Mouse (Mus musculus): ENCODE measurements around the gene Nemp1.
"Not testable (repeated sequence)": the region's sequence is repeated elsewhere in the genome, so short reads cannot be mapped to it uniquely, and the experiment has no call there.

Gene Nemp1

DNA sequence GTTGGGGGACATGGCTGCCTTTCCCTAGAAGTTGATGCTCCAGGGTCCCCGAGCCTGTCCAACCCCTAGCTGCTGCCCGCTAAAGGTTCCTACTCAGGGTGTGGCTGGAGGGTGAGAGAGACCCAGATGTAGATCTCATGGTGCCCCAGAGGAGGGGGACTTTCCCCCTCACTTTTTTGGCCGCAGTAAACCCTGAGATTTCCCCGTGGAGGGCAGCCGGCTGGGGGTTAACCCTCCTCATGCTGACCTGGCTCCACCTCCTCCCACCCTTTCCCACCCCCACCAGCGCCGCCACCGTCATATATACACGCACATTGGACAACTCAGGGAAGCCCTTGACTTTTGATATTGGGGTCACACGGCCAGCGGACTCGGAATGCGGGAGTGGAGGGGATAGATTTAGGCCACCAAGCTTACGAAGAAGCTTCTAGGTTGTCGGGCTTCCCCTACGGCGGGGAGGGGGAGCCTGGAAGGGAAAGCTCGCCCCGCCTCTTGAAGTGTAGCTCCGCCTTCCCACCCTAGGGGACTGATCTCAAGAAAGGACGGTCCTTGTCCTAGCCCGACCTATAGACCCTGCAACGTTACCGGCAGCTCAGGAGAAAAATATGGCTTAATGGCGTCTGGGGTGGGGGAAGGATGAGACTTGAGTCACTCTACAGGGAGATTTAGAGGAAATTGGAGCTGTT is 23.0 kb upstream of the Nemp1 start:
- DNase-seq (ENCODE audit: extremely low read depth, low read depth), result peak; percentile 65

DNA sequence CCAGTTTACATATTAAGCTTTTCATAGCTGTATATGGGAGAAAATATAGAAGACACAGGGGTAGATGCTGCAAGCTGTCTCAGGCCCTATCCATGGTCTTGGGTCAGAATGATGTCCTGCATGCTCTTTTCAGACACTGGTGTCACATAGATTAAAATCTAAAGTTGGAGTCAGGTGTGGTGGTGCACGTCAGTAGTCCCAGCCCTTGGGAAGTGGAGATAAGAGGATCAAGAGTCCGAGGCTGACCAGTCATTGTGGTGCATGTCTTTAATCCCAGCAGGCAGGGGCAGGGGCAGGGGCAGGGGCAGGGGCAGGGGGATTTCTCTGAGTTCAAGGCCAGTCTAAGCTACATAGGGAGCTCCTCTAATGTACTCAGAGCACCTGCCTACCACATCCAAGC is 20.9 kb upstream of the Nemp1 start:
- no peak for DNase-seq (ENCODE audit: extremely low read depth, low read depth)

DNA sequence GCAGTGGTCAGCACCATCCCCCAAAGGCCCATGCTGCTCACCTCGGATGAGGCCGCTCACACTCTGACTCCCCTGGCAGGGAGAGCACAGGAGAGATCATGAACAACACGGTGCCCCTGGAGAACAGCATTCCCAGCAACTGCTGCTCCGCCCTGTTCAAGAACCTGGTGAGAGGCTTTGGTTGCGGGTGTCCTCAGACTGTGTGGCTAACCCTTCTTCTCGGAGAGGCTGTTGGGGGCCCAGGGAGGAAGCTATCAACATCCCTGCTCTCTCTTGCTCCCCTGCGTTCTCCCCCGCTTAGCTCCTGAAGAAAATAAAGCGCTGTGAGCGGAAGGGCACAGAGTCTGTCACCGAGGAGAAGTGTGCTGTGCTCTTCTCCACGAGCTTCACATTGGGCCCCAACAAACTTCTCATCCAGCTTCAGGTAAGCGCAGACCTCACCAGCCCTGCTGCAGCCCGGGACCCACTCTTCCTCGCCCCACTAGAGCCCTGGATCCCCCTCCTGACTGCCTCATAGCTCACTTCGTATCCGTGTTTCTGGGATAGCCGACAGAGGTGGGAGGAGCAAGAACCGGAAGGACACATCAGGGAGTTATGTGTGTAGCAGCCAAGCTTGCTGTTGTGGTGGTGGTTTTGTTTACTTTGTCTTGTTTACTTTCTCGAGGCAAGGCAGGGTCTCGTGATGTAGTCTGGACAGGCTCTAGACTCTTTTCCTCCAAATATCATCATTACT is 13.6 kb upstream of the Nemp1 start:
- DNase-seq (ENCODE audit: extremely low read depth, low read depth), result no peak

DNA sequence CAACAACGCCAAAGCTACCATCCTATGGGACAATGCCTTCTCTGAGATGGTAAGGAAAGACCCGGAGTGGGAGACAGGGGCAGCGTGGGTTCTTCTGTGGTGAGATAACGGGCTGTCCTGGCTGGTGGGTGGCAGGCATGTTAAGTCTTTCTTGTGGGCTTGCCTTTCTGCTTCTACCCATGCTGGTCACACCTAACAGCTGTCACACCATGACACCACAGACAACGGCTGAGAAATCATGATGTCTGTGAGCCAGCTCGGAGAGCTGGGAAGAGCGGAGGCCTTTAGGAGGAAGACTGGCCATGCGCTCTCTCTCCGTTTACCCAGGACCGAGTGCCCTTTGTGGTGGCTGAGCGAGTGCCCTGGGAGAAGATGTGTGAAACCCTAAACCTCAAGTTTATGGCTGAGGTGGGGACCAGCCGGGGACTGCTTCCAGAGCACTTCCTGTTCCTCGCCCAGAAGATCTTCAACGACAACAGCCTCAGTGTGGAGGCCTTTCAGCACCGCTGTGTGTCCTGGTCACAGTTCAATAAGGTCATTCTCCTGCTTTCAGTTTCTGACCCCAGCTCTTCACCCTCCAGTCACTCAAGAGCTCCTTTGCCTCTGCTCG is 11.6 kb upstream of the Nemp1 start:
- no peak for DNase-seq (ENCODE audit: extremely low read depth, low read depth)

DNA sequence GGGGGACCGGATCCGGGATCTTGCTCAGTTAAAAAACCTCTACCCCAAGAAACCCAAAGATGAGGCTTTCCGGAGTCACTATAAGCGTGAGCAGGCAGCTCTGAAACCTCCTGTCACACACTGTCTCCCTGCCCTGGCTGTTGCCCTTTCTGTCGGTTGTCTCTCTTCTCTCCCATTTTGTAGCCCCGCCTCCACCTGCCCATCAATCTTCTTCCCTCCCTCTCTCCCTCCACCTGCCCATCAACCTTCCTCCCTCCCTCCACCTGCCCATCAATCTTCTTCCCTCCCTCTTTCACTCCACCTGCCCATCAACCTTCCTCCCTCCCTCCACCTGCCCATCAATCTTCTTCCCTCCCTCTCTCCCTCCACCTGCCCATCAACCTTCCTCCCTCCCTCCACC is 9.1 kb upstream of the Nemp1 start:
- not testable (repeated sequence) for DNase-seq (ENCODE audit: extremely low read depth, low read depth)

DNA sequence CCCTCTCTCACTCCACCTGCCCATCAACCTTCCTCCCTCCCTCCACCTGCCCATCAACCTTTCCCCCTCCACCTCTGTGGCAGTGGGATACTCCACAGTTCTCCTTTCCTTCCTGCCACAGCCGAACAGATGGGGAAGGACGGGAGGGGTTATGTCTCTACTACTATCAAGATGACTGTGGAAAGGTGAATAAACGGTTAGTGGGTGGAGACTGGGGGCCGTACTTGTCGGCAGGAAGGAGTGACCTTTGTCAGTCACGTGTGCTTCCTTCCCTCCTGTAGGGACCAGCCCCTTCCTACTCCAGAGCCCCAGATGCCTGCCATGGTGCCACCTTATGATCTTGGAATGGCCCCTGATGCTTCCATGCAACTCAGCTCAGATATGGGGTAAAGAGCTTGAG is 8.6 kb upstream of the Nemp1 start:
- DNase-seq (ENCODE audit: extremely low read depth, low read depth), result no peak

DNA sequence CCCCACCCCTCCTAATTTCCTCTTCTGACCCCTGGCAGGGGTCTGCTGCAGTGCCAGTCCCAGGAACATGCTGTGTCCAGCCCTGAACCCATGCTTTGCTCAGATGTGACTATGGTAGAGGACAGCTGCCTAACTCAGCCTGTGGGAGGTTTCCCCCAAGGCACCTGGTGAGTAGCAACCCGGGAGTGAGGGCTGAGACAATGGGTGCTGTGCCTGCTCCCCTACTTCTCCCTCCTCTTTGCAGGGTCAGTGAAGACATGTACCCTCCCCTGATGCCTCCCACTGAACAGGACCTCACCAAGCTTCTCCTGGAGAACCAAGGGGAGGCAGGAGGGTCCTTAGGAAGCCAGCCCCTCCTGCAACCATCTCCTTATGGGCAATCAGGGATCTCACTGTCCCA is 7.2 kb upstream of the Nemp1 start:
- no peak for DNase-seq (ENCODE audit: extremely low read depth, low read depth)

DNA sequence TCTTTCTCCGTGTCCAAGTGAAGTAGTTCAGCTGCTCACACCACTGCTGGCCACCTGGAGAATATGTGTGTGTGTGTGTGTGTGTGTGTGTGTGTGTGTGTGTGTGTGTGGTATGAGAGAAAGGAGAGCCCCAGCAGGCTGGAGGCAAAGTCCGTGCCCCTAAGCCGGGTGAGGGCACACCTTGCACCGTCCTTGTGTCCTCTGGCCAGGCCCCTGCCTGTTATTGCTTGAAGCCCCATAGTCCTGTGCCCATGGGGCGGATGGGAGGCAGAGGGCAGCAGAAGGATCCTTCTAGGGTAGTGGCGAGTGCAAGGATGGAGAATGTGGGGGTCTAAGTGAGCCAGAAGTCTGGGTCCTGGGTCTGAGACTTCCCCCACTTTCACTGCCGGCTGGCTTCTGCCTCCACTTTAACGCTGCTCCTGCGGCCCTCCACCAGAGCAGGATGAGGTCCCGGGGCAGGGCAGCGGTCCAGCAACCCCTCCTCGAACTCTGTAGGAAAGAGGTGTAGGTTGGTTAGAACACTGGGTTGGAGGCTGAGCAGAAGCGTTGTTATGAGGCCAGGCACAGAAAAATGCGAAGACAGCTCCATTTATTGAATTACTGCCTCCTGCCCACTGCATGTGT is 5.3 kb upstream of the Nemp1 start:
- DNase-seq (ENCODE audit: extremely low read depth, low read depth), result no peak

DNA sequence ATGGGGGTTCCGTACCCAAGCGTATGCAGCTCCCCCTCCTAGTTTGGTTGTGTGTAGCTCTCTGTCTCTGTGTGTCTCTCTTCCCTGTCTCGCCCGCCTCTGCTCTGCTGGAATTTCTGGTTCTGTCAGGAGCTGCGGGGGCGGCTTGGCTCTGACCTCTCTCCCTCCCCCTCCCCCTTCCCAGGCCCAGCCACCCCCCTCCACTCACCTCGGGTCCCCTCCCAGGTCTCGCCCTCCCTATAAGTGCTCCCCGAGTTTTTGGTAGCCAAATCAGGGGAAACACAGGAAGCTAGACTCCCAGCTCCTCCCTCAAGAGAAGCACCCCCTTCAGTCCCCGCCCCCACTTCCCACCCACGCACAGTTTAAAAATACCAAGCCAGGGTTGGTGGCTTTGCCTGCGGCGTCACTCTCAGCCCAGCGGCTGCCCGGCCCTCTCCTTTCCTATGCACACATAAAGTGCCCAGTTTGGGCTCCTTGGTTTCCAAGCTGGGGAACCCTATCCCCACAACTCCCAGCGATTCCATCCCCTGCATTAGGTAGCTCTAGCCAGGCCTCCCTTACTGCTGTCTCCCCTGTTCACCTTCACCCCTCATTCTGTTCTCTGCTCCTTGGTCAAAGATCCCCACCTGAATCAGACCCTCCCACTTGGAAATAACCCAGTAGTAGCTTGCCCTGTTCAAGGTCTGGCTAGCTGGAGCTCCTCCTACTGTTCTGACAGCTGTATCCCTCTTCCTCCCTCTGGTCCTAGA is 4.6 kb upstream of the Nemp1 start:
- no peak for DNase-seq (ENCODE audit: extremely low read depth, low read depth)

DNA sequence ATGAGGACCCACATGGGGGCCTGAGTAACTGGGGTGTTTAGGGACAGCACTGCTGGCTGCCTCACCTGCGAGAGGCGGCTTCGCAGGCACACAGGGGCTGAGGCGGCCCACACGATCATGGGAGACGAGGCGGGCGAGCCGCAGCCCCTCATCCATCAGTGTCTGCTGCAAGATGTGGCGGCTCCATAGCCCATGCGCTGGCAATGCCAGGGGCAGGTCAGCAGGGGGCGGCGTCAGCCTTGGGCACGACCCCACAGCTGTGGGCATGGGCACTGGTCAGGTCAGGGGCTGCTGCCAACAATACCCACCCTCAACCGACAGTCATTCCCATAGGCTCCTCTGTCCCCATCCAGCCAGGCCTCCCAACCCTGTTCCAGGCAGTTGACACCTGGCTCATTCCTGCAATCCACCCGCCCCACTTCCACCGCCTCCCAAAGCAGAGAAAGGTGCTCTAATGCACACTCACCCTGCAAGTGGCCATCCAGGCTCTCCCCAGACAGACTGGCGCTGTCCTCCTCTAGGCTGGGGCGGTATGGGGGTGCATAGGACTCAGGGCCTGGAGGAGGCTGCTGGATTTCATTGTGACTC is 3.9 kb upstream of the Nemp1 start:
- no peak for DNase-seq (ENCODE audit: extremely low read depth, low read depth)

DNA sequence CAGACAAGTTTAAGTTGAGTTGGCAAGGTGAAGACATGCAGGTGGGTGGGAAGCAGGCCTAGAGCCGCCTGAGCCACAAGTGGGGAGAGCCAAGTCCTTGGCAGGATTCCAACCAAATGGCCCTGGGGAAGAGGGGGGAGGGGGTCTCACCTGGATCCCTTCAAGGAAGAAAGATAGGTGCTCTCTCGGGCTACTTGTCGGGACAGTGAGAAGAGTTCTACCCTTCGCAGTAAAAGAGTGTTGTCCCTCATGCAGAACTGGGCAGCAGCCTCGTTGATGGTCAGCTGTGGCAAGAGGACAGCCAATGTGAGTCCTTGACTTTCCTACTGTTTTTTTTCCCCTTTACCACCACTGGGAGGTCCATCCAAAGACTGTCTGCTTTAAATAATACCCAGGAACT is 3.1 kb upstream of the Nemp1 start:
- no peak for DNase-seq (ENCODE audit: extremely low read depth, low read depth)

DNA sequence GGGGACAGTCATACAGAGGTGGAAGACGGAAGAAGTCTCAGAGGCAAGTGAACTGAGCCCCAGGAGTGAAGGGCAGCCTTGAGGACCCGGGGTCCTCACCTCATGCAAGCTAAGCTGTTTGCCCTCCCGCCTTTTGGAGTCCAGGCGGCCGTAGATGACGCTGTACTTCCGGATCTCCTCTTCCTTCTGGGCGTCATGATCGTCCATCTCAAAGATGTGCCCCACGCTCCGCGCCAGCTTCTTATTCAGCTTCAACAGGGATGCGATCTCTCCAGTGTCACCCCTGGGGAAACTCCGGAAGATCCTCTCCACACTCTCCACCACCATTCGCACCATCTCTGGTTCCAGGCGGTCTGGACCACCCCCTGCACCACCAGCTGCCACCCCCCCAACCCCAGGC is 2.5 kb upstream of the Nemp1 start:
- DNase-seq (ENCODE audit: extremely low read depth, low read depth), result no peak

DNA sequence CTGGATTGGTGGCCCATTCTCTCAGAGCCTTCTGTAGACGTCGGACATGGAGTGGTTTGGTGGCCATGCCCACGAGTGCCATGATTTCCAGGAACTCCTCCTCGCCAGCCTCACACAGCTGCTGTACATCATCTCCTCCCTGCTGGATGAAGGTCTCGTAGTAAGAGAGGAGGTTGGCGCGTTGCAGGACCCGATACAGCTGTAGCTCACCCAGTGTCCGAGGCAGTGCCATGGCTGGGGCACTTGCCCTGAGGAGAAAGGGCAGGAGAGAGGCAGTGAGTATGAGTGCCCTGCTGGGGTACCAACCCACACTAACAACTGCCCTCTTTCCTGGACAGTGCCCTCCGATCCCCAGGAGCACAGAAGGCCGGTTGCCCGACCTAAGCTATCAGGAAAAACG is 1.8 kb upstream of the Nemp1 start:
- no peak for DNase-seq (ENCODE audit: extremely low read depth, low read depth)

DNA sequence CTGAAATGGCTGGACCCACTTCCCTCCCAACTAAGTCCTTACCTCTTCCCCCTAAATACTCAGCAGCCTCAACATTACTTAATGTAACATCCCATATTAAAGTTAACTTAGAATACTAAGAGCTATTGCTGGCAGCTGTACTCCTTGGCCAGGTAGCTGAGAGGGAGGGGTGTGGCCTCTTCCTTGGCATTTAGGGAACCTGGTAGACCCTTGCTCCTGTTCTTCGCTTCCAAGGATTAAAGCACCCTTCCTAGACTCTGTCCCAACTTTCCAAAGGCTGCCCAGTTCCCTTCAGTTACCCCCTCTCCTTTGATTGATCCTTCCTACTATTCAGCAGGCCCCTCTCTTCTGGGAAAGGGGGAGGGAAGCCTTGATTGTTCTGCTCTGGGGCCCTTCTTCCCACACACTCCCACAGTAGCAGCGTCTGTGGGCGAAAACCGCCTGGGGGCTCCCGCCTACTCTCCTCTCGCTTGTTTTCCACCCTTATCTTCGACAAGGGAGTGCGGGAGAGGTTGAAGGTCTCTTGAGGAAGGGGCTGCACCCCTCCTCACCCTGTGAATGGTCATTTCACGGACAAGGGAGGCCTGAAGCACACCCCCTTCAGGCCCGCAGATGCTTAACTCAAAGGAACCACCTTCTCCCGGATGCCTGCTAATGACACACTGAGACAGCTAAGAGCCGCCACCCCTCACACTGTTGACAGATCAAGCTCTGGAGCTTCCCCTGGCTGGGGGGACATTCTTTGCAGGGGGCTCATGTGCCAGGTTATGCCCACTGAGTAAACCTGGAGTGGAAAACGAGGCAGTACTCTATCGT is 1.1 kb upstream of the Nemp1 start:
- DNase-seq (ENCODE audit: extremely low read depth, low read depth), result no peak

DNA sequence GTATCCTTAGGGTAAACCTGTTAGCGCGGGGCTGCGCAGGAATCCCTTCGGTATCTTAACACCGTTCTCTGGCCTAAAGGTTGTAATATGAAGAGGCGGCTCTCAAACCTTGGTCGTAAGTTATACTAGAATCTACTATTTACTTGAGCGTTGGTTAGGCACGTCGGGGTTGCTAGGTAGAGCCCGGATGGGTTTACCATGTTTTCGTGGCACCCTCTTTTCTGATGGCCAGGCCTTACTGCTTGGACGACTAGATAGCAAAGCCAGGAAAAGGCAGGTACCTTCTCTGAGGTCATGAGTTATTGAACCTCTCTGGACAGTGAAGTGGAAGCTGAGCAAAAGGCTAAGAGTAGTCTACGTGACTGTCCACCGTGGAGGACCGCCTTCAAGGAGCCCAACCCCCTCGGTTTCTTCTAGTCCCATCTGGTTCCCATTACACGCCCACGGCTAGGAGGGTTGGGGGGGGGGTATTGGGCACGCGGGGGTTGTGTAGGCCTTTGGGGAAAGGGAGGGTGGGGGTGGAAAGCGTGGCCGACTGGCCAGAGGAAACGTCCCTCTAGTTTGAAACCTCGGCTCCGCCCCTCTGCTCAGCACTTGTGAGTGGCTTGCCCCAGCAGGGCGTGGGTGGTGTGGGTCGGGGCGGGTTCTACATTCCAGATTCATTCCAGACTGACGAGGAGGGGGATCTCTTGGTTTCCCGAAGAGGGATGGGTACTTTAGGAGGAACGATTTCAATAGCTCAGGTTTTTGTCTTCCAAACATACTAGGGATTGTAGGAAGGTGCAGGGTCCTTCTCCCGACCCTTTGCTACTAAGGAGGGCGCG is 780 bp downstream of the Nemp1 start:
- no peak for DNase-seq (ENCODE audit: extremely low read depth, low read depth)

DNA sequence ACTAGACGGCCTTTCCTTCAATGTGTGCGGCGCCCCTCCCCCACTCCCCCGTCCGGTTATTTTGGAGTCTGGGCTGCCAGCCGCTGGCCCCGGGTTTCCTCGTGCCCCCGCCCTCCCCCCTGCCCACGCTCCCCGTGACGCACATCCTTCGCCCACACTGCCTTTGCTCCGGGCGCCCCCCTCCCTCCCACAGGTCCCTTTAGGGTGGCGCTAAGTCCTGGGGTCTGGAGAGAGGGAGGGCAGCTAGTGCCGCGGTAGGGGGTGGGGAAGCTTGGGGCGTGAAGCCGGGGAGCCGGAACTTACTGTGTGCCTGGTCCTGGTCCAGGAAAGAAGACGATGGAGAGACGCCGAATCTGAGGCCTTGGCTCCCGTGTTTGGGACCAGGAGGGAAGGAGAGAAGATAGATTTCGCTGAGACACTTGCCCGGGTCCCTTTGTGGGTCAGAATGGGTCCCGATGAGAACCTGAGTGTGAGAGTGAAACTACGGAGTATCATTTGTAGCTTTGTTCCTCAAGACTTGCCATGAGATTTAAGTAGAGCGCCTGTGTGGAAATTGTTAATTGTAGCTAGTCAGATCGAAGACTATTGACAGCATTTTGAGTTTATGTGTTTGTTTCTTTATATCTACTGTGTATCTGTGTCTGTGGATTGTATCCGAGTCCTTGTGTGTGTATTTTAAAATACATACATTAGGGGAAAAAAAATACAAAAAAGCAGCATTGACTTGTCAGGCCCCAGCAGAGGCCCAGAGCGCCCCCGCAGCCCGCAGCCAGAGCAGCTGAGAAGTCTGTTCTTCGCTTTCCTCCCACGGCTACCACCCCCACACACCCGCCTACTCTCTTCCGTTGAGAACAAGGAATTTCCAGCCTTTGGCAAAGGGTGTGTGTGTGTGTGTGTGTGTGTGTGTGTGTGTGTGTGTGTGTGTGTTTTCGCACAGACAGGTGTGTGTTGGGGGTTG is 1.7 kb downstream of the Nemp1 start, which contains the start of gene Nab2:
Nab2 (minus strand) TSS at position 476 of the 958 bp plus-strand sequence.
- DNase-seq (ENCODE audit: extremely low read depth, low read depth), result no peak

DNA sequence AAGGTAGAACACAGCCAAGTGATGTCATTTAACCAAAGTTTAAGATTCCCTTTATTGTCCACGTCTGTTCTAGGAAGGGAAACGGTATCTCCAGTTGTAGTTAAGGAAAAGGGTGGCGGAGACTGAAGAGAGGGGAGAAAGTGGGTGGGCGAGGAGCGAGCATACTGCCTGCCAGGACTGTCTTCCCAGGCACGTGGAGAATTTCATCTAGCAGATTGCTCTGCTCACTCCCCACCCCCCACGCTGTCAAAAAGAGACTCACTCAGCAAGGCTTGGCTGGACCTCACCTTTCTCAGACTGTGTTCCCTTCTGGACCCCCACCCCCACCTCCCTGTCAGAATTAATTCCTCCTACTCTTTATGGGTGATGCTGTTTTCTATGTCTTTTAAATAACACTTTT is 2.5 kb downstream of the Nemp1 start:
- DNase-seq (ENCODE audit: extremely low read depth, low read depth), result no peak

DNA sequence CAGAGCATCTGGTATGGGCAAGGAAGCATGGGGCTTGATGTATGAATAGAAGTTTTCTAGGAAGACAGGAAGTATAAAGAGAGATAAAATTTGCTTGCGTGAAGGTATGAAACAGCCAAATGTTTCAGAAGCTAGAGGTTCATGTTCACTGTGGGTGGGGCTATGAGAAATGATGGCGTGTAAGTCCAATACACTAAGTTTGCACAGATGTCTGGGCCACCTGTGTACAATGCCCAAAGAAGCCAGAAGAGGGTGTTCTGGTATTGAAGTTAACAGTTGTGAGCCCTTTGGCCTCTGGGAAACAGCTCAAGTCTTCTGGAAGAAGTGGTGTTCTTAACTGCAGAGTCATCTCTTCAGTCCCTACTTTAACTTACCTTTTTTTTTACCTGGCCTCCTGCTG is 3.5 kb downstream of the Nemp1 start:
- no peak for DNase-seq (ENCODE audit: extremely low read depth, low read depth)

Data from MEL-GATA-1-ER (cell line).